Mouse (Mus musculus) kidney, postnatal 36 days (tissue): Measurements from ENCODE around the gene Gyg.
"Not testable (repeated sequence)": the region's sequence is repeated elsewhere in the genome, so short reads cannot be mapped to it uniquely, and the experiment has no call there.

ENCODE experiments used
- DNase-seq, 2 experiments: peaks; one replicate each; pipeline ENCODE4 v3.0.0; 2021 to 2022; ENCODE audit warnings: mixed read lengths in 2 of 2

Gene Gyg

GRCm38 (mm10) chr3:20130456-20131349 lies 24.4 kb downstream of the Gyg start:
- DNase-seq, result no peak

- no peak for DNase-seq
Observed at GRCm38 (mm10) chr3:20129491-20129890, 25.6 kb downstream of the Gyg start.

DNA sequence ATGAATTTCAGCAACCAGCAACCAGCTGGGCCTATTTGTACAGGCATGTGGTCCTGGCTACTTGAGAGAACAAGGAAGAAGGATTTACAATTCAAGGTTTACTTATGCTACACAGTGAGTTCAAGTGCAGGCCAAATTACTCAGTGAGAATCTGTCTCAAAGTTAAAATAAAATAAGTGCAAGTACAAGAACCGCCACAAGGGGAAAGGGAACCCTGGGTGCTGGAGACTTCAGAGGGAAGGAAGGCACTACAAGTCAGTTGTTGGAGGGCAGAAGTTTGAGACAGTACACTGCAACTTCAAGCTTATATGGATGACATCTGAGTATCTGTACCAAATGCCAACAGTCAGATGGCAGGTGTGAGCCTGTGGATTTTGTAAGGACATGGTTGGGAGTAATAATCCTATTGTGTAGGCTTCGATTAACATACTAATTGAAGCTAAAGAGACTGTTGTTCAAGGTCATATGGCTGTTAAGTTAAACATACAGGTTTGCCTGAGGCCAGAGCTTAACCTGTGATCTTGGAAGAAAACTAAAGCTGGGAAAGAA lies 28.0 kb downstream of the Gyg start:
- DNase-seq, result no peak

GRCm38 (mm10) chr3:20125604-20126003 lies 29.5 kb downstream of the Gyg start:
- DNase-seq, result no peak

DNA sequence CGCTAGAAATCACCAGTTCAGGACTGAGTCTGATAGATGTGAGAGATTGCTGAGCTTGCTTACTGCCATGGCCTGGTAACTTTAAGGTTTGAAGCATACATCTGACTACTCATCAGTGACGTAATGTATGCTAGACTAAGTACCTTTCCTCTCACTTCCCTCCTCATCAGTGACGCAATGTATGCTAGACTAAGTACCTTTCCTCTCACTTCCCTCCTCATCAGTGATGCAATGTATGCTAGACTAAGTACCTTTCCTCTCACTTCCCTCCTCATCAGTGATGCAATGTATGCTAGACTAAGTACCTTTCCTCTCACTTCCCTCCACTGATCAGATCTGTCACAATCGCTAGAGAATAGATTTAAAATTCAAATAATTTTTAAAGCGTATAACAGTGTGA lies 33.5 kb downstream of the Gyg start:
- DNase-seq, result not testable (repeated sequence)

GRCm38 (mm10) chr3:20119686-20120244 lies 35.4 kb downstream of the Gyg start:
- no peak for DNase-seq

DNA sequence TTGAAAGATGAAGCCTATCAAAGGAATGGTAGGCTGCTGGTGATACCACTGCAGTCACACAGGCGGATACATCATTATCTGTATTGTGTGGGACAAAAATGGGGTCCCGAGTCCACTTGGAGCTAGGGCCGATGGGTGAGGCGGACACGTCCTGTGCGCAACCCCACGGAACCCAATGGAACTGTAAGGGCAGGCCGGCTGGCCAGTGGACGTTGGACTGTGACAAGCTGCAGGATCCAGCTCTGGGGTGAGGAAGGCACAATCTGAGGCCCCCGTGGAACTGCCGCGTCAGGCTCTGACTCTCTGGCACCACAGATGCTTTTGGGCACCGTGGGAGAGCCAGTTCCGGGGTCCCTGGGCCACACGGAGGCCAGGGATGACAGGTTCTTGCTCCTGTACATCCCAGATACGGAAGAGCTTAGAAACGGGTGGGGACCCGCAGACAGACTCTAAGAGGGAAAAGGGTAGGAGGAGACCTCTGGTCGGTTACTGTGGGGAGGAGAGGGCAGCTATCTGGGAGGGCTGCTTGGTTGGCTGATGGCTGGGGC lies 36.0 kb downstream of the Gyg start:
- no peak for DNase-seq

- no peak for DNase-seq
Observed at GRCm38 (mm10) chr3:20111913-20112312, 43.2 kb downstream of the Gyg start.

DNA sequence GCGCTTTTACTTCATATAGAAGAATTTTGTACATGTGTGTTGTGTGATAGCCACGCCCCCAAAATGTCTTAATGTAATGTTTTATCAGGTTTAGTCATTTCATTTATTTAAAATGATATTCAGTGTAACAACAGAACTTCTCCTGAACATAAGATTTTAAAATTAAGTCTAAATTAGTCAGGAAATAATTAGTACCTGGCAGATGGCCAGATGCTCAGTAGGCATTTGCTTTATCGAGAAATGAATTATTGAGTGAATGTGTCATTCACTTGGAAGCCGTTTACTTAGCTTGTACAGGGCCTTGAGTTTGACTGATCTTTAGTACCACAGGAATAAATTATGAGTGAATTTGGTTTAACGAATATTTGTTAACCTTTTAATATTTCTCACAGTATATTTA lies 46.2 kb downstream of the Gyg start:
- DNase-seq, result no peak

DNA sequence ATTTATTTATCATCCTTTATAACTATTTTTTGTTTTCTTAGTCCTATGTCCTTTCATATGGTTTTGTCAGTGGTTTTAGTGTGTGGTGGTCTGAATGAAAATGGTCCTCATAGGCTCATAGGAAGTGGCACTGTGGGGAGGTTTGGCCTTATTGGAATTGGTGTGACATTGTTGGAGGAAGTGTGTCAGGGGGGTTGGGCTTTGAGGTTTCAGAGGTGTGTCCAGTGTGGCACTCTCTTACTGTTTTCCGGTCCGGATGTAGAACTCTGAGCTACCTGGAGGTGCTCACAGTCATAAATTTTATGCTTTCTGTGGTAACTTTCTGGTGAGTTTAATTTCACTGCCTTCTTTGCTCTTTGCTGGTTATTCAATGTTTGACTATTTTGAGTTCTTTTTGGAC lies 50.3 kb downstream of the Gyg start:
- DNase-seq, result no peak

- DNase-seq, result no peak
Observed at GRCm38 (mm10) chr3:20104318-20104717, 50.8 kb downstream of the Gyg start.

- DNase-seq, result no peak
Observed at GRCm38 (mm10) chr3:20103830-20104229, 51.3 kb downstream of the Gyg start.

- DNase-seq, result no peak
Observed at GRCm38 (mm10) chr3:20082161-20082560, 73.0 kb downstream of the Gyg start.

DNA sequence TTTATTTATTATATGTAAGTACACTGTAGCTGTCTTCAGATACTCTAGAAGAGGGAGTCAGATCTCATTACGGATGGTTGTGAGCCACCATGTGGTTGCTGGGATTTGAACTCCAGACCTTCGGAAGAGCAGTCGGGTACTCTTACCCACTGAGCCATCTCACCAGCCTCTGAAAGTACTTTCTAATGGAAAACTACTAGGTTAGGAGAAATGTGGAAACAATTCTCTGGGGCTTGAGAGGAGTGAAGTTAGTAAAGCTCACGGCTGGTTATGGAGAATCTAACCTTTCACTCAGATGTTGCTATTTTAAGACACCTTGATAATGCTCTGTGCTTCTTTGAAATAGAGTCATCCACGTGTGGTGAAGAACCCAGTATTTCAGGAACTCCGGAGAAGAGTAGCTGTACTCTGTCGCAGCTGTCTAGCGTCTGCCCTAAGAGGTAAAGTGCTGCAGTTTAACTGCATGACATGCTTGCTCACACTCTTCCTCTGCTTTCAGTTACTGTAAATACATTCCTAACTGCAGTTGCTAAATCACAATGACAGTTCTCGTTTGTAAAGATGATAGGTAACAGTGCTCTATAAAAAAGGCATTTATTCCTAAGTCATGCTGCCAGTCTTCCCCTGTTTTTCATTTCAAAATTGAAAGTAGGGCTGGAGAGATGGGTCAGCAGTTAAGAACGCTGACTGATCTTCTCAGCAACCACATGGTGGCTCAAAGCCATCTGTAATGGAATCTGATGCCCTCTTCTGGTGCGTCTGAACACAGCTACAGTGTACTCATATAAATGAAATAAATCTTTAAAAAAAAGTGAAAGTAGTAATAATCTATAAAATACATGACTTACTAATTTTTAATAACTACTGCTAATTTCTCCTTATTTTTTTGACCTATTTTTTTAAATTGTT lies 78.7 kb downstream of the Gyg start:
- DNase-seq, result peak; percentile 18
